Mouse (Mus musculus): ENCODE data around the gene Coro1a.

DNA sequence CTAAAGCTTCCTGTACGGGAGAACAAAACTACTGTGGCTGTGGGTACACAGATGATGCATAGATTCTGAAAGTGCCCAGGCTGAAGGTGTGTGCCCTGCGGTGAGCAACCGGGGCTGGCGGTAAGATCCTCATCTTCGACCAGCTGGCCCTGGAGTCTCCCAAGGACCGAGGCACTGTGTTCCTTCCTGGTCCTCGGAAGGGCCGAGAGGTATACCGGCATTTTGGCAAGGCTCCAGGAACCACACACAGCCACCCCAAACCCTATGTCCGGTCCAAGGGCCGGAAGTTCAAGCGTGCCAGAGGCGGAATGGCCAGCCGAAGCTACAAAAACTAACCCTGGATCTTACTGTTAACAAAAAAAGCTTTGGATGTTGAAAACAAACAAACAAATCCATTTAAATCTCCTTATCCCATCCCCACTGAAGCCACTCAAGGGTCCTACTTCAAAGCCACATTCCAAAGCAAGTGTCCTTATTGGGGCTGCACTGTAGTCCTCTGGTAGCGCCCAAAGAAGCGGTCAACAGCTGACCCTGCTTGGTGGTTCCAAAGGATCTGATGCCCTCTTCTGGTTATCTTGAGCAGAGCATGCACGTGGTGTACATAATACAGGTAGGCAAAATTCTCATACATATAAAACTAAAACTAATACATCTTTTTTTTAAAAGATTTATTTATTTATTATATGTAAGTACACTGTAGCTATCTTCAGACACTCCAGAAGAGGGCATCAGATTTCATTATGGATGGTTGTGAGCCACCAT, 42.2 kb upstream of the Coro1a start:
- TF ChIP-seq CTCF (IDR thresholded peaks at IDR 0.05; ENCODE audit: low read depth, low read length) (peak; percentile 44; the same call in 1 of the 2 replicates), POLR2A (IDR thresholded peaks at IDR 0.05; ENCODE audit: borderline replicate concordance, low read depth, low read length) (no peak)
